Mouse (Mus musculus): Measurements from ENCODE around the gene Znhit1.

Znhit1 gene

GRCm38 (mm10) chr5:136984828-136985227 is 3.0 kb downstream of the Znhit1 start:
- DNase-seq: no peak

GRCm38 (mm10) chr5:136982338-136982930 is 5.4 kb downstream of the Znhit1 start:
- DNase-seq: peak; percentile 65

GRCm38 (mm10) chr5:136980974-136981373 is 6.8 kb downstream of the Znhit1 start:
- no peak for DNase-seq

- DNase-seq: no peak
These were observed 8.1 kb downstream of the Znhit1 start for GRCm38 (mm10) chr5:136979762-136980161.

GRCm38 (mm10) chr5:136977769-136978168 is 10.1 kb downstream of the Znhit1 start:
- DNase-seq: no peak

GRCm38 (mm10) chr5:136973670-136974069 is 14.2 kb downstream of the Znhit1 start:
- DNase-seq: no peak

GRCm38 (mm10) chr5:136970703-136971102 is 17.1 kb downstream of the Znhit1 start:
- peak; percentile 43 for DNase-seq

GRCm38 (mm10) chr5:136967592-136967991 is 20.2 kb downstream of the Znhit1 start:
- no peak for DNase-seq

- DNase-seq: no peak
These were observed 20.9 kb downstream of the Znhit1 start for GRCm38 (mm10) chr5:136966861-136967455.

GRCm38 (mm10) chr5:136966331-136966730 is 21.5 kb downstream of the Znhit1 start, which contains the start of gene Cldn15:
Cldn15 (plus strand) TSS chr5:136966616.
- DNase-seq: no peak

- DNase-seq: no peak
These were observed 22.1 kb downstream of the Znhit1 start for GRCm38 (mm10) chr5:136965686-136966085.

- DNase-seq: no peak
These were observed 22.6 kb downstream of the Znhit1 start for GRCm38 (mm10) chr5:136965210-136965609.

- no peak for DNase-seq
These were observed 24.8 kb downstream of the Znhit1 start for GRCm38 (mm10) chr5:136962966-136963540.

- peak; percentile 76 for DNase-seq
These were observed 25.3 kb downstream of the Znhit1 start for GRCm38 (mm10) chr5:136962501-136962900.

GRCm38 (mm10) chr5:136961983-136962461 is 25.8 kb downstream of the Znhit1 start:
- DNase-seq: peak; percentile 81

- no peak for DNase-seq
These were observed 26.4 kb downstream of the Znhit1 start for GRCm38 (mm10) chr5:136961334-136961982.

- DNase-seq: no peak
These were observed 27.8 kb downstream of the Znhit1 start for GRCm38 (mm10) chr5:136960053-136960452.

- DNase-seq: no peak
These were observed 28.7 kb downstream of the Znhit1 start for GRCm38 (mm10) chr5:136958991-136959605.

GRCm38 (mm10) chr5:136957250-136957649 is 30.6 kb downstream of the Znhit1 start:
- DNase-seq: no peak

GRCm38 (mm10) chr5:136955622-136956021 is 32.2 kb downstream of the Znhit1 start:
- no peak for DNase-seq

- DNase-seq: no peak
These were observed 34.3 kb downstream of the Znhit1 start for GRCm38 (mm10) chr5:136953440-136953951.

- DNase-seq: peak; percentile 93
These were observed 34.8 kb downstream of the Znhit1 start, which contains the start of gene Fis1 for GRCm38 (mm10) chr5:136953015-136953414. Fis1 (plus strand) TSS chr5:136953275.

- no peak for DNase-seq
These were observed 35.7 kb downstream of the Znhit1 start for GRCm38 (mm10) chr5:136952153-136952552.
